Mouse (Mus musculus) 3134 (cell line): ENCODE results near the gene Irgc1.

Experiments used
- DNase-seq: peaks from one replicate; pipeline ENCODE4 v3.0.0-alpha.2; 2011; ENCODE audit warnings: low spot score; ENCODE audit not compliant: insufficient read length; ENCODE audit errors: extremely low read depth

The Irgc1 gene

DNA sequence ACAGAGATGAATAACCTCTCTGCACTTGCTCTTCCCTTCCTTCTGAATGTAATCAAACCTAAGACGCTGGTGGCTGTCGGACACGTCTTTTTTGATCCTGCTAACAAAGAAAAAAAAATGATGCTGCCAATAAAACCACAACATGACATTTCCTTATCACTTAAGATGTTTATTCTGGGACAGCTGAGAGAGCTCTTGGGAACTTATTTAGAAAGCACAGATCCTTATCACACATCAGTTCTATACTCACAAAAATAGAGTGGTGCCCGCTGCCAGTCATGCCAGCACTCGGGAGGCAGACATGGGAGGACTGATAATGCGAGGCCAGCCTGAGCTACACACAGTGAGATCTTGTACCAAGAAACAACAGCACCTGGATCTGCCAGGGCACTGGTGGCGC is 12.2 kb downstream of the Irgc1 start:
- no peak for DNase-seq

DNA sequence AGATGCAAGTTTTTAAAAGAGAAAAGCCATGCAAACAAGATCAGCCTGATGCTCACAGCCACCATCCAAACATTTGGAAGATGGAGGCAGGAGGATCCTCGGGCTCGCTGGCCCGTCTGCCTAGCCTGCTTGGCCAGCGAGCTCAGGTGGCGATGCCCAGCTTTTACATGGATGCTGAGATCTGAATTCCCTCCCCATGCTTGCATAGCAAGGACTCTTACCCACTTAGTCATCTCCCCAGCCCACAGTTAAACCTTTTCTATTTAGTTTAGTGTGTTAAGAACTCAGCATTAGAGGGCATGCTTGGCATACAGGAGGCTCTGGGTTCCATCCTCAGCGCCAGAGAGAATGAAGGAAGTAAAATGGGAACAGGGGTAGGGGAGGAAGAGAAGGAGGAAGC is 12.9 kb downstream of the Irgc1 start:
- peak; percentile 62 for DNase-seq

DNA sequence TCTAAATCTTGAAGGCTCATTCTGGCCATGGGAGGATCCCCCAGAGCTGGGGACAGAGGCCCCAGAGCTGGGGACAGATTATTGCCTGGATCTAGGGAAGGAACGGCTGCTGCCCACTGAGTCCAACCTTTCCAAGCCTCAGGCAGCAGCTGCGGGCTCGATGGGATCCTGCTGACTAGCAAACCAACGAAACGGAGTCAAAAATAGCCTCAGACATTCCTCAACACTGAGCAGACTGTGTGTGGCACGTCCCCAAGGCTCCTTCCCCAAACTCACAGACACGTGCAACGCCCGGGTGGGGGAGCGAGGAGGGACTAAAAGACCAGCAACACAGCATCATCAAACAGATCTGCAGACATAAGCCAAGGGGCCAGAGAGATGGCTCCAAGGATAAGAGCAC is 14.1 kb downstream of the Irgc1 start:
- DNase-seq = no peak

GRCm38 (mm10) chr7:24435305-24435704 is 16.8 kb downstream of the Irgc1 start:
- no peak for DNase-seq

GRCm38 (mm10) chr7:24431713-24432112 is 20.4 kb downstream of the Irgc1 start:
- DNase-seq = no peak

DNA sequence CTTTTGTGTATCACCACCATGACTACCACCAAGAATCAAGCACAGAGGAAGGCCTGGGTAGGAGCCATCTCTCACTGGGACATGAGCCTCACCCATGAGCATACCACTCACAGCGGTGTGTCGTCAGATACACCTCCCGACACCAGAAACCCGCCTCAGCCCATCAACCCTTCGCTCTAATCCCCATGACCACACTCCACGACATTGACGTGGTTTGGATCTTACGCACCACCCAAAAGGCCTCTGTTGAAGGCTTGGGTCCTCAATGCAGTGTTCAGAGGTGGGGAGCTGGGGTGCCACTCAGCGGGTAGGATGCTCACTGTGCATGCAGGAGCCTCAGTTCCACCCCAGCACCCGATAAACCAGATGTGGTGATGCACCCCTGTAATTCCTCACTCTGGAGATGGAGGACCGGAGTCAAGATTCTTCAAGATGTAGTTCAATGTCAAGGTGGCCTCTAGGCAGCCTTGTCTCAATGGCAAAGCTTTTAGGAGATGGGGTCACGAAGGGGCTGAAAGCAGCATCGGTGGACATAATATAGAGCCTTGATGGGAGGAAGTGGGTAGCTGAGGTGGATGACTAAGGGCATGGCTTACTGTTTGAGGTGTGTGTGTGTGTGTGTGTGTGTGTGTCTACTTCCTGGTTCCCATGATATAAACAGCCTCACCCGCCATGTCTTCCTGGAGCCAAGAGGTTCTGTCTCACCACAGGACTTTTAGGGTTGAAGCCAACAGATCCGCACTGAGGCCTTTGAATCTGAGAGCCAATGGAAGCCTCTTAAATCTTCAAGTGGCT is 21.3 kb downstream of the Irgc1 start:
- DNase-seq = no peak

- peak; percentile 76 for DNase-seq
Observed at GRCm38 (mm10) chr7:24429413-24430112, 22.5 kb downstream of the Irgc1 start.

GRCm38 (mm10) chr7:24428725-24429124 is 23.4 kb downstream of the Irgc1 start:
- no peak for DNase-seq

DNA sequence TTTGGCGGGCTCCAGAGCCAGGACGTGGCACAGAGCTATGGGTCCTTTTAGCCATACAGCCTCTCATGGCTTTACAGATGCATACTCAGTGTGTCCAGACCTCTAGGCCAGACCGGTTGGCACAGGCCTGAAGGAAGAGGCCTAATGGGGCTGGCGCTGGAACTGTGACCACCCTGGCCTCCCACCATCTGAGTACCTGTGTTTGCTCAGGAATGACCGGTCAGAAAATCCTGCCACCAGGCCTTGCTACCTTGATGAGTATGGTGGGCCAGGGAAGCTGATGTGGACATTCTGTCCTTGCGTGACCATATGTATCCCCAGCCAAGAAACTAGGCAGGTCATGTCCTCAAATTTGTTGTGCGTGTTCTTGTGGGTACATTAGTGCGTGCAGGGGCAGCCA is 24.9 kb downstream of the Irgc1 start:
- no peak for DNase-seq

DNA sequence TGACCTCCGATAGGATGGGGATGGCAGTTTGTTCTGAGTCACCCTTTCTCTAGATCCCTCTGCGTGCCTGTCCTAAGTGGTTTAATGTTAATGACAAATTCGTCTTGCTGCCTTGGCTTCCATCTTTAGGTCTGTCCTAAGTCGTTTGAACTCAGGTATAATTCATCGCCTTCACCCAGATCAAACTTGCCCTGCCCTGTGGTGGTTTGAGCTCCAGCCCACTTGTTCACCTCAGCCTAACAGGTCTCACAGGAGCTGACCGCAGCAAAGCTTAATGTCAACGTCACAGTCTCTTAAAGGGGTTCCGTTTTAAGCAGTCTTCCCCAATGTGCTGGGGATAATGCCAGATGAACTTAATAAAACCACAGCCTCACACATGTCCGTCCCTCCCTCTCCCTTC is 26.2 kb downstream of the Irgc1 start:
- no peak for DNase-seq

DNA sequence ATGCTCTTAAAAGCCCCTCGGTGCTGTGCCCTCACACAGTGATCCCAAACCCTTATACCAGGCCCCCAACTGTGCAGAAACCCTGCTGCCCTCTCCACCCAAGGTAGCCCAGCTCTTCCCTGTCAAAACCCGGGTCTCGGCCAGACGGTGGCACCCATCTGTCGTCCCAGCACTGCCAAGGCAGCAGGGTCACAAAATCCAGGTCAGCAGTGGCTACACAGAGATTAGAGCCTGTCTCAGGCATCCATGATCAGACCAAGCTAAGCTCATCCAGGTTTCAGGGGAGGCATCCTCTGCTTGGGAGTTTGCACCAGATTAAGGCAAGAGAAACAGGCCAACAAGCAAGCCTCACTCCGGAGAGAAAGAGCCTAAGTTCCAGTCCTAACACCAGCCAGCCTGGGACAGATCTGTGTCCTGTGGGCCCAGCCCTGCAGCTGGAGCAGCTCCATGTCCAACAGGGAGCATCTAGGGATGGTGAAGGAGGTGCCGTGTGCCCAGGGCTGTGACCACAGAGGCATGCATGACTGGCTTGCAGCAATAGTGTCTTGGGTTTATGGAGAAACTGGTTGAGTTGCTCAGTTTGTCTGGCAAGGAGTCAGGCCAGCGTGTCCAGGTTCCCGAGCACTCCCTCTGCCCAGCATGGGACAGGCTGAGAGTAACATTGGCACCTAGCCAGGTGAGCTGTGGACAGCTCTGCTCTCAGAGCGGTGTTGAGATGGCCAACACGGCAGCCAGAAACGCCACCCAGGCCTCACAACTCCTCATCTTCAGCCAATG is 28.0 kb downstream of the Irgc1 start:
- peak; percentile 75 for DNase-seq

GRCm38 (mm10) chr7:24423107-24423763 is 28.9 kb downstream of the Irgc1 start:
- no peak for DNase-seq

GRCm38 (mm10) chr7:24422251-24422650 is 29.8 kb downstream of the Irgc1 start:
- DNase-seq = no peak

DNA sequence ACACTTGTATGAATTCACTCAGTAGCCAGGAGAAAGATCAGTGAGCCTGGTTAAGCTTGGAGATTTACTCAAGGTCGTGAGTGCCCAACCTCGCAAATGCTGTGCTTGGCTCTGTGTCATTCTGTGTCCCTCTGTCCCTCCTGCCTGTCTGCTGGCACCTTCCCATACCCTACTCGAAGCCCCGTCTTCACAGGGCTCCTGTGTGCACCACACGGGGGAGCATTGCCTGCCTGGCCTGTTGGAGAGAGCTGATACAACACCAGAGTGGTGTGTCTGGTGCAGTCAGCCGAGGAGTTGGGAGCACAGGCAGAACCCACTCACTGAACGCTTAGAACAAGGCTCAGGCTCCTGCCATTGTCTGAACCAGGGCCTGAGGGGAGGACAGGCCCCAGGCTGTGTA is 30.4 kb downstream of the Irgc1 start:
- DNase-seq = no peak

GRCm38 (mm10) chr7:24419579-24419978 is 32.5 kb downstream of the Irgc1 start:
- DNase-seq = no peak

DNA sequence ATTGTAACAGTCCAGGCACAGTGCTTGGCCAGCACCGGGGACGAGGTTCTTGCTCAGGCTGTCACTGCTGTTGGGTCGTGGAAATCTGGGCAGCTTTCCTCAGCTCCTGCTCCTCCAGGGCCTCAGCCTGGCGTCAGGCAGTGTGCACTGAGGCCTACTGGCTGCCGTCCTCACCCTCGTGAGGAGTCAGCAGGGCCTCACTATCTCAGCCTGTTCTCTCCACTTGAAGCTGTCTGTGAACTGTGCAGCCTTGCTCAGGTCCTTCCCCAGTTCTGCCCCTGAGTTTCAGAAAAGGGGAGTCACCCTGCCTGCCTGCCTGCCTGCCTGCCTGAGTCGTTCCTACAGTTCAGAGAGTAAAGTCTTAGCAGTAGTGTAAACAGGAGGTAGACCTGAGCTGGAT is 36.8 kb downstream of the Irgc1 start:
- DNase-seq = no peak

DNA sequence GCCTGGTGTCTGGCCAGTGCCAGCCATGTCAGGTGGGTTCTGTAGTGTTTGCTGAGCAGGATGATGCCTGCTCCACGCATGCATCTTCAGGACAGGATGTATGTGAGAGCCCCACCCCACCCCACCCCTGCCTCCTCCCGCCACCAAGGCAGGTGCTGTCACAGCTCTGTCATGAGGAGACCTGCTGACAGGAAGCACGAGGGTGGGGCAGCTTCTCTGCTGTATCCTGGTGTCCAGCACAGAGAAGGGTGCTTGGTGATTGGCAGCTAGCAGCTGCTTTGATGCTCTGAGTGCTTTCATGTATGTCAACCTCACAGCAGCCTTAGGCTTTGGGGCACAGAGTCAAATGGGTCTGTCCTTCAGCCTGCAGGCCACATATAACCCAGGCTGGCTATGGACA is 38.5 kb downstream of the Irgc1 start:
- DNase-seq = no peak

GRCm38 (mm10) chr7:24410831-24411230 is 41.3 kb downstream of the Irgc1 start:
- DNase-seq = no peak

GRCm38 (mm10) chr7:24410123-24410522 is 42.0 kb downstream of the Irgc1 start:
- no peak for DNase-seq

DNA sequence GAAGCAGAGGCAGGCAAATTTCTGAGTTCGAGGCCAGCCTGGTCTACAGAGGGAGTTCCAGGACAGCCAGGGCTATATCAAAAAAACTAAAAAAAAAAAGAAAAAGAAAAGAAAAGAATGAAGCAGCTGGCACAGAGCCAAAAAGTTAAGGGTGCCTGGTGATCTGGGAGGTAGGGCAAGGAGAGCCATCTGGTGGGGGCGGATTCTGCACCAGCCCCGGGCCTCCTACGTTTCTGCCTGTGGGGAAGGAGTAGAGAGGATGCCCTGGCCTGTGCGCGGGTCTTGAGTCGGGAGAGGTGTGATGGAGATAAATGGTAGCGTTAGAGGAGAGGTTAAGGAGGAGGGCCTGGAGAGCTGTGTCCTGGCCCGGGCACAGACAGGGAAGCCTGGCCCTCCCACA is 43.9 kb downstream of the Irgc1 start:
- no peak for DNase-seq
